Mouse (Mus musculus) adrenal gland, postnatal 36 days (tissue): ENCODE measurements around the gene Schip1. TPM values are rescaled to one million over a fixed set of nuclear protein-coding genes. Genes with fewer than 3 reads are reported as not detected.

ENCODE experiments used
- DNase-seq, 2 experiments: peaks; one replicate each; pipeline ENCODE4 v3.0.0; 2021; ENCODE audit warnings: mixed read lengths in 1 of 2
- total RNA-seq, 2 experiments: library from RNA; stranded (reverse); gene quantifications; 2 replicates each; pipeline ENCODE4 v1.2.3; 2021

Gene Schip1
- total RNA-seq, 2 experiments from 2014 or later = 11.4 to 18.3 TPM

GRCm38 (mm10) chr3:68669418-68669974 lies 604.9 kb downstream of the Schip1 start:
- DNase-seq = no peak

GRCm38 (mm10) chr3:68674721-68675120 lies 610.1 kb downstream of the Schip1 start:
- DNase-seq = no peak

GRCm38 (mm10) chr3:68675216-68675835 lies 610.7 kb downstream of the Schip1 start:
- no peak for DNase-seq

Other genes starting within 250 kb of the Schip1 start
- not detected for gene Iqcj, start 172.6 kb upstream of the Schip1 start, total RNA-seq
- not detected for gene Iqschfp, start 172.6 kb upstream of the Schip1 start, total RNA-seq